Mouse (Mus musculus) heart, adult 2 months (tissue): ENCODE data around the gene Moap1.

Source experiments
- EP300 ChIP-seq: fragments of 200-500 bp; IDR thresholded peaks from 2 replicates; pipeline ENCODE4 v1.6.1; 2011; ENCODE audit warnings: low read depth, low read length, control low read depth; ENCODE audit not compliant: insufficient read depth
- POLR2A ChIP-seq: fragments of 200-500 bp; IDR thresholded peaks from 2 replicates; pipeline ENCODE4 v1.6.1; 2011; ENCODE audit warnings: mild to moderate bottlenecking, low read depth, low read length, control low read depth; ENCODE audit not compliant: insufficient read depth

GRCm38 (mm10) chr12:102787927-102788326 lies 44.5 kb upstream of the Moap1 start:
- no peak for TF ChIP-seq POLR2A
- no peak for TF ChIP-seq EP300
